Mouse (Mus musculus) CD4-positive, CD25-positive, alpha-beta regulatory T cell, adult 4 months (primary cell): Measurements from ENCODE around the gene Iqsec1. TPM values are rescaled to one million over a fixed set of nuclear protein-coding genes. Genes with fewer than 3 reads are reported as not detected.

Source experiments
- ATAC-seq: one replicate; pipeline ENCODE4 v1.8.0; 2017
- polyA plus RNA-seq, 2 experiments: library from polyadenylated mRNA; unstranded; fragments of 100-300 nt; shearing (Covaris generic); gene quantifications; one replicate each; pipeline ENCODE4 v1.2.1; 2017

Gene Iqsec1
- polyA plus RNA-seq = 1 to 10 TPM; 6.6 to 8.9 TPM

GRCm38 (mm10) chr6:90988648-90989317, at the start of gene Iqsec1:
Iqsec1 (minus strand) TSS chr6:90988685.
- peak; percentile 67 for ATAC-seq

- ATAC-seq = no peak
These were observed 39.8 kb upstream of the Iqsec1 start for GRCm38 (mm10) chr6:91028256-91028655.

- no peak for ATAC-seq
These were observed 32.3 kb upstream of the Iqsec1 start for GRCm38 (mm10) chr6:91020810-91021209.

GRCm38 (mm10) chr6:91016600-91017230, 28.2 kb upstream of the Iqsec1 start:
- no peak for ATAC-seq

GRCm38 (mm10) chr6:91014198-91014958, 25.9 kb upstream of the Iqsec1 start:
- no peak for ATAC-seq

- ATAC-seq = no peak
These were observed 24.0 kb upstream of the Iqsec1 start for GRCm38 (mm10) chr6:91012458-91012857.

GRCm38 (mm10) chr6:91011568-91011967, 23.1 kb upstream of the Iqsec1 start:
- no peak for ATAC-seq

- ATAC-seq = no peak
These were observed 19.9 kb upstream of the Iqsec1 start for GRCm38 (mm10) chr6:91008284-91008830.

- no peak for ATAC-seq
These were observed 18.7 kb upstream of the Iqsec1 start for GRCm38 (mm10) chr6:91007207-91007606.

GRCm38 (mm10) chr6:91004157-91004556, 15.7 kb upstream of the Iqsec1 start:
- ATAC-seq = no peak

- no peak for ATAC-seq
These were observed 15.0 kb upstream of the Iqsec1 start for GRCm38 (mm10) chr6:91003310-91003995.

- no peak for ATAC-seq
These were observed 13.1 kb upstream of the Iqsec1 start for GRCm38 (mm10) chr6:91001566-91001965.

- ATAC-seq = no peak
These were observed 12.5 kb upstream of the Iqsec1 start for GRCm38 (mm10) chr6:91000819-91001525.

GRCm38 (mm10) chr6:90999176-90999575, 10.7 kb upstream of the Iqsec1 start:
- ATAC-seq = no peak

GRCm38 (mm10) chr6:90997025-90997424, 8.5 kb upstream of the Iqsec1 start:
- ATAC-seq = no peak

- ATAC-seq = no peak
These were observed 7.7 kb upstream of the Iqsec1 start for GRCm38 (mm10) chr6:90996181-90996580.

- ATAC-seq = peak; percentile 11
These were observed 223 bp downstream of the Iqsec1 start for GRCm38 (mm10) chr6:90988299-90988625.

- no peak for ATAC-seq
These were observed 755 bp downstream of the Iqsec1 start for GRCm38 (mm10) chr6:90987561-90988298.

GRCm38 (mm10) chr6:90984101-90984500, 4.4 kb downstream of the Iqsec1 start:
- no peak for ATAC-seq

GRCm38 (mm10) chr6:90974279-90974678, 14.2 kb downstream of the Iqsec1 start:
- ATAC-seq = no peak

GRCm38 (mm10) chr6:90969341-90969871, 19.1 kb downstream of the Iqsec1 start:
- no peak for ATAC-seq
